Mouse (Mus musculus) lung, postnatal 36 days (tissue): ENCODE data around the gene Kptn.

Experiments
- DNase-seq: peaks from one replicate; pipeline ENCODE4 v3.0.0; 2022; ENCODE audit warnings: mixed read lengths

The Kptn gene

GRCm38 (mm10) chr7:16172141-16172581, 52.5 kb downstream of the Kptn start:
- DNase-seq, result no peak

GRCm38 (mm10) chr7:16172586-16173140, 53.0 kb downstream of the Kptn start:
- no peak for DNase-seq

GRCm38 (mm10) chr7:16173146-16173545, 53.5 kb downstream of the Kptn start:
- no peak for DNase-seq

- DNase-seq, result peak; percentile 38
Measured at GRCm38 (mm10) chr7:16174597-16175541, 55.2 kb downstream of the Kptn start, which contains the start of gene Meis3. Meis3 (plus strand) TSS chr7:16175090.

- no peak for DNase-seq
Measured at GRCm38 (mm10) chr7:16175542-16175931, 55.8 kb downstream of the Kptn start.
